Mouse (Mus musculus) left cerebral cortex, postnatal 4 days (tissue): ENCODE measurements around the gene B4galt7. TPM values are rescaled to one million over a fixed set of nuclear protein-coding genes. Genes with fewer than 3 reads are reported as not detected.

Source experiments
- total RNA-seq, 2 experiments: library from RNA; stranded (reverse); gene quantifications; 2 replicates each; pipeline ENCODE4 v1.2.3; 2021

The B4galt7 gene
- total RNA-seq, 2 experiments from 2014 or later: 32.3 to 32.4 TPM

Other genes with a start within 250 kb of the B4galt7 start
- 10 to 100 TPM; 43.1 to 46.8 TPM for gene Lman2, start 237.1 kb upstream of the B4galt7 start, total RNA-seq
- gene Rgs14, start 230.2 kb upstream of the B4galt7 start, total RNA-seq: 1 to 10 TPM; 4.3 to 6.3 TPM
- gene Slc34a1, start 201.7 kb upstream of the B4galt7 start, total RNA-seq: under 1 TPM in 1 of 2 experiments, not detected in 1; 0.36 TPM
- gene Pfn3, start 184.7 kb upstream of the B4galt7 start, total RNA-seq: 1 to 10 TPM in 1 of 2 experiments, under 1 TPM in 1; 0.97 to 1.1 TPM
- under 1 TPM; 0.30 to 0.38 TPM for gene F12, start 173.1 kb upstream of the B4galt7 start, total RNA-seq
- 10 to 100 TPM; 73.8 to 78.8 TPM for gene Grk6, start 154.8 kb upstream of the B4galt7 start, total RNA-seq
- gene Prr7, start 135.6 kb upstream of the B4galt7 start, total RNA-seq: 10 to 100 TPM; 86.0 to 87.5 TPM
- 100 to 1,000 TPM; 623 to 643 TPM for gene Dbn1, start 111.8 kb upstream of the B4galt7 start, total RNA-seq
- gene Pdlim7, start 86.2 kb upstream of the B4galt7 start, total RNA-seq: 10 to 100 TPM; 62.5 to 66.8 TPM
- 1 to 10 TPM; 6.4 to 7.2 TPM for gene Dok3, start 70.6 kb upstream of the B4galt7 start, total RNA-seq
- 10 to 100 TPM; 51.6 to 56.5 TPM for gene Ddx41, start 63.2 kb upstream of the B4galt7 start, total RNA-seq
- 10 to 100 TPM; 91.4 to 92.9 TPM for gene Fam193b, start 28.8 kb upstream of the B4galt7 start, total RNA-seq
- 100 to 1,000 TPM; 109 to 111 TPM for gene Tmed9, start 26.2 kb upstream of the B4galt7 start, total RNA-seq
- 10 to 100 TPM; 60.3 to 62.0 TPM for gene Caml, start 23.1 kb downstream of the B4galt7 start, total RNA-seq
- gene Ddx46, start 35.1 kb downstream of the B4galt7 start, total RNA-seq: 10 to 100 TPM; 49.7 to 50.2 TPM
- gene B230219D22Rik, start 93.2 kb downstream of the B4galt7 start, total RNA-seq: 100 to 1,000 TPM; 101 TPM
- 10 to 100 TPM; 58.7 to 59.5 TPM for gene Txndc15, start 114.8 kb downstream of the B4galt7 start, total RNA-seq
- gene Pcbd2, start 127.5 kb downstream of the B4galt7 start, total RNA-seq: 10 to 100 TPM; 20.6 to 25.4 TPM
- under 1 TPM; 0.38 to 0.44 TPM for gene Catsper3, start 184.7 kb downstream of the B4galt7 start, total RNA-seq
- gene Pitx1, start 236.3 kb downstream of the B4galt7 start, total RNA-seq: not detected